Mouse (Mus musculus) liver, embryonic 14.5 days (tissue): Measurements from ENCODE around the gene Necap1. TPM values are rescaled to one million over a fixed set of nuclear protein-coding genes. Genes with fewer than 3 reads are reported as not detected.
A peak's percentile ranks its signal among the peaks of the same experiment; 100 is the strongest.

ENCODE experiments used
- ATAC-seq: fragments of 200-750 bp; cut with Nextera tagmentation; 2 replicates; pipeline ENCODE4 v1.8.0; 2017; ENCODE audit warnings: moderate number of reproducible peaks, mild to moderate bottlenecking, moderate library complexity; ENCODE audit not compliant: insufficient read depth
- DNase-seq, 3 experiments: peaks; one replicate each; pipeline ENCODE4 v3.0.0-alpha.2; 2012 to 2013; ENCODE audit warnings: low read depth in 3 of 3, low spot score in 3 of 3
- H3K27ac ChIP-seq: fragments of 300-500 bp; sonication (generic); 2 replicates; pipeline ENCODE4 v1.5.1; 2014; ENCODE audit warnings: moderate library complexity, mild to moderate bottlenecking, control low read depth, inconsistent platforms
- H3K27me3 ChIP-seq: fragments of 300-500 bp; sonication (generic); 2 replicates; pipeline ENCODE4 v1.6.1; 2014; ENCODE audit warnings: mild to moderate bottlenecking, low read length, moderate library complexity; ENCODE audit not compliant: control insufficient read depth, insufficient read depth
- H3K36me3 ChIP-seq: fragments of 300-500 bp; sonication (generic); replicated peaks from 2 replicates; pipeline ENCODE4 v1.6.1; 2014; ENCODE audit warnings: low read depth; ENCODE audit not compliant: control insufficient read depth, insufficient read depth
- H3K4me1 ChIP-seq, 2 experiments: fragments of 200-500 bp in 1 of 2; fragments of 300-500 bp in 1 of 2; sonication (generic) in 1 of 2; replicated peaks; 2 replicates each; pipeline ENCODE4 v1.6.1; 2012 to 2014; ENCODE audit warnings: antibody characterized with exemption in 1 of 2, inconsistent platforms in 1 of 2, low read length in 1 of 2; ENCODE audit not compliant: control insufficient read depth in 2 of 2, insufficient read depth in 2 of 2
- H3K4me2 ChIP-seq: fragments of 300-500 bp; sonication (generic); 2 replicates; pipeline ENCODE4 v1.6.1; 2014; ENCODE audit warnings: low read depth, mild to moderate bottlenecking, control low read depth, moderate library complexity
- H3K4me3 ChIP-seq, 2 experiments: fragments of 200-500 bp in 1 of 2; fragments of 300-500 bp in 1 of 2; sonication (generic) in 1 of 2; 2 replicates each; pipeline ENCODE4 v1.5.1; 2012 to 2014; ENCODE audit warnings: low read depth in 2 of 2, low read length in 2 of 2, mild to moderate bottlenecking in 2 of 2, control low read depth in 1 of 2, inconsistent platforms in 1 of 2, moderate library complexity in 1 of 2; ENCODE audit not compliant: insufficient read depth in 1 of 2
- H3K9ac ChIP-seq: fragments of 300-500 bp; sonication (generic); replicated peaks from 2 replicates; pipeline ENCODE4 v1.6.1; 2014; ENCODE audit warnings: mild to moderate bottlenecking, control low read depth, moderate library complexity
- H3K9me3 ChIP-seq: fragments of 300-500 bp; sonication (generic); 2 replicates; pipeline ENCODE4 v1.6.1; 2016; ENCODE audit warnings: low read length, mixed read lengths; ENCODE audit not compliant: control insufficient read depth
- CTCF ChIP-seq: IDR thresholded peaks from 2 replicates; pipeline ENCODE4 v1.5.1; 2016; ENCODE audit warnings: antibody characterized with exemption, low read depth, control low read depth
- EP300 ChIP-seq: IDR thresholded peaks from 2 replicates; pipeline ENCODE4 v1.6.1; 2016; ENCODE audit warnings: antibody characterized with exemption, low read depth
- WGBS: fragments of 180-500 bp; shearing (Covaris S2); extraction: QIAGEN DNeasy Blood & Tissue Kit; methylation state at CpG from one replicate; pipeline ENCODE4 v1.1.7; 2014; ENCODE audit not compliant: insufficient replicate concordance; 5-methylcytosine and 5-hydroxymethylcytosine counted together
- polyA plus RNA-seq, 2 experiments: library from polyadenylated mRNA; depleted of rRNA in 1 of 2; stranded (reverse) in 1 of 2; unstranded in 1 of 2; fragments of >200 nt; fragmentation: Nextera tagmentation in 1 of 2; extraction: Ambion mirVana in 1 of 2; gene quantifications; 2 replicates each; pipeline versions ENCODE4 v1.2.1 to v1.2.3; 2012 to 2014

The Necap1 gene
- polyA plus RNA-seq, 2 experiments = 13.8 to 17.9 TPM

DNA sequence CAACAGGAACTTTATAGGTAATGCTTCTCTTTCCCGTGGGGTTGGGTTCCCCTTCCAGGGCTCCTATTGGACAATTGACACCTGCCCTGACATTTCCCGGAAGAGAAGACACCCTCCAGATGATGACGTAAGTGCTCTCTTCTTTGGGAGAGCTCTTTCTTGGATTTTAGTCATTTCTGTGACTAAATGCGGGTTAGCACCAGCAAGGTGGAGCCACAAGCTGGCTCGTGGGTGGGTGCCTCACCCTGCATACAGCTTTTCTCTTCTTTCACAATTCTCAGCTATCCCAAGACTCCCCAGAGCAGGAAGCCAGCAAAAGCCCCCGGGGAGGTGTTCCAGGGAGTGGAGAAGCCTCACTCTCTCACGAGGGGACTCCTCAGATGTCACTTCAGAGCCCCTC lies 41.4 kb upstream of the Necap1 start:
- WGBS = 69% methylated on average over 7 of the region's 7 CpGs
- H3K36me3 ChIP-seq = no peaks in the 10 kb centered on the region; the same call in none of the 2 replicates
- DNase-seq (no peak), ATAC-seq (no peak)
- no peak overlapping the region for H3K4me2 ChIP-seq
- no peak for TF ChIP-seq CTCF
- no peak for TF ChIP-seq EP300
- no peak overlapping the region for H3K9ac ChIP-seq
- no peaks in the 10 kb centered on the region for H3K4me1 ChIP-seq
- no peak overlapping the region for H3K27ac ChIP-seq
- H3K4me3 ChIP-seq = no peak overlapping the region
- no peaks in the 10 kb centered on the region for H3K9me3 ChIP-seq
- H3K27me3 ChIP-seq = no peaks in the 10 kb centered on the region

DNA sequence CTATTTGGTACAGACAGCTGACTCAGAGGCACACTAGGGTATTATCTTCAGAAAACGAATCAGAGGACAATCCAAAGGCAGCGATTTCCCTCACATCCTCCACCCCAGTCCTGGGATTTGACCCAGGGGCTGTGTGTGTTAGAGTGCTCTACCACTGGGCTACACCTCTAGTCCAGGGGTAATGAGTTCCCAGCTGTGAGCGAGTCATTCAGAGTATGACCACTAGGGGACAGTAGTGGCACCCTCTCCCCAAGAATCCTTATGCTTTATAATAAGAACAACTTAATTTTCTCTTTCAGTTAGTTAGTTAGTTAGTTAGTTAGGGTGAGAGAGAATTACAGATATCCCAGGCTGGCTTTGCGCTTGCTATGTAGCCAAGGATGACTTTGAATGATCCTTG lies 39.9 kb upstream of the Necap1 start:
- peak; percentile 93 for TF ChIP-seq CTCF
- TF ChIP-seq EP300 = no peak
- DNase-seq = no peak
- H3K27me3 ChIP-seq = no peaks in the 10 kb centered on the region
- no peak overlapping the region for H3K4me3 ChIP-seq
- no peak overlapping the region for H3K9ac ChIP-seq
- no peak overlapping the region for H3K27ac ChIP-seq
- no peaks in the 10 kb centered on the region for H3K4me1 ChIP-seq
- 47% methylated on average over 4 of the region's 4 CpGs for WGBS
- peaks cover 2% of the 10 kb centered on the region for H3K36me3 ChIP-seq
- H3K9me3 ChIP-seq = no peaks in the 10 kb centered on the region
- H3K4me2 ChIP-seq = no peak overlapping the region
- peak; percentile 51 for ATAC-seq

- Histone ChIP-seq H3K4me2 (no peak overlapping the region), H3K4me1 (no peaks in the 10 kb centered on the region), H3K4me3 (no peak overlapping the region), H3K9ac (no peak overlapping the region), H3K27me3 (no peaks in the 10 kb centered on the region), H3K36me3 (peaks cover 6% of the 10 kb centered on the region), H3K27ac (no peak overlapping the region), H3K9me3 (no peaks in the 10 kb centered on the region)
- no peak for DNase-seq
- 79% methylated on average over 3 of the region's 3 CpGs for WGBS
- ATAC-seq = no peak
- TF ChIP-seq CTCF = peak; percentile 17; the same call in 1 of the 2 replicates
- no peak for TF ChIP-seq EP300
Observed at GRCm38 (mm10) chr6:122836974-122837373, 37.3 kb upstream of the Necap1 start.

DNA sequence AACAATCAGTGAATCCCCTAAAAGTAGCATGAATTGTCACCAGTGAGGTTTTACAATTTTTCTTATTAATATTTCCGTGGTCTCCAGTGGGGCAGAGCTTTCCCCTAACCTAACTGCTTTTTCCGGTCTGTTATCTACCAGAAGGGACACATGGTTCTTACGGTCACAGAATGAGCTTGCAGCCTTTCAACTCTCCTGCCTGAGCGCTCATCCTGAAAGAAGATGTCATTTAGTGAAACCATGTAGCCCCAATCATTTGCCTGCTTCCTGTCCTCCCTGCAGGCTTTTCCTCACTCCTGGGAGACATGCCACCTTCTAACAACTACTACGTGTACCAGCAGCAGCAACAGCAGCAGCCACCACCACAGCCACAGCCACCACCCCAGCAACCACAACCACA lies 36.7 kb upstream of the Necap1 start:
- H3K9me3 ChIP-seq = no peaks in the 10 kb centered on the region
- H3K4me3 ChIP-seq = no peak overlapping the region
- peaks cover 6% of the 10 kb centered on the region for H3K36me3 ChIP-seq
- H3K4me1 ChIP-seq = no peaks in the 10 kb centered on the region
- H3K27ac ChIP-seq = no peak overlapping the region
- DNase-seq = no peak
- no peaks in the 10 kb centered on the region for H3K27me3 ChIP-seq
- WGBS = 55% methylated on average over 5 of the region's 5 CpGs
- TF ChIP-seq EP300 (no peak), CTCF (no peak)
- H3K9ac ChIP-seq = no peak overlapping the region
- H3K4me2 ChIP-seq = no peak overlapping the region
- ATAC-seq = no peak

- no peak overlapping the region for H3K9ac ChIP-seq
- H3K4me3 ChIP-seq = no peak overlapping the region
- DNase-seq = no peak
- ATAC-seq = no peak
- no peaks in the 10 kb centered on the region for H3K4me1 ChIP-seq
- no peak overlapping the region for H3K27ac ChIP-seq
- 78% methylated on average over 6 of the region's 6 CpGs for WGBS
- H3K27me3 ChIP-seq = no peaks in the 10 kb centered on the region
- H3K9me3 ChIP-seq = no peaks in the 10 kb centered on the region
- H3K4me2 ChIP-seq = no peak overlapping the region
- TF ChIP-seq EP300 = no peak
- TF ChIP-seq CTCF = no peak
- peaks cover 6% of the 10 kb centered on the region for H3K36me3 ChIP-seq
Observed at GRCm38 (mm10) chr6:122843759-122844158, 30.5 kb upstream of the Necap1 start.
